Mouse (Mus musculus): Measurements from ENCODE around the gene Foxc1. TPM values are rescaled to one million over a fixed set of nuclear protein-coding genes. Genes with fewer than 3 reads are reported as not detected.

Gene Foxc1
- polyA plus RNA-seq, 1 experiment from 2014 or later = 1.7 TPM

Other genes starting within 250 kb of the Foxc1 start
- gene A530084C06Rik, start 247.3 kb upstream of the Foxc1 start, polyA plus RNA-seq (2015; fragmentation: Nextera tagmentation; extraction: Ambion mirVana) = not detected in 2 replicates
- gene Foxf2, start 180.8 kb upstream of the Foxc1 start, polyA plus RNA-seq (2015; fragmentation: Nextera tagmentation; extraction: Ambion mirVana) = 5.3 and 6.5 TPM in 2 replicates

Measured in midbrain, embryonic 15.5 days (tissue).